Mouse (Mus musculus) gastrocnemius, postnatal 10 days (tissue): ENCODE measurements around the gene Afdn. TPM values are rescaled to one million over a fixed set of nuclear protein-coding genes. Genes with fewer than 3 reads are reported as not detected.
A peak's percentile ranks its signal among the peaks of the same experiment; 100 is the strongest.
"Not testable (repeated sequence)": the region's sequence is repeated elsewhere in the genome, so short reads cannot be mapped to it uniquely, and the experiment has no call there.

Experiments
- DNase-seq: peaks from one replicate; pipeline ENCODE4 v3.0.0; 2021; ENCODE audit warnings: mixed read lengths
- total RNA-seq, 2 experiments: library from RNA; stranded (reverse); gene quantifications; 2 replicates each; pipeline ENCODE4 v1.2.3; 2021

Gene Afdn
- total RNA-seq, 2 experiments from 2014 or later = 79.9 to 99.8 TPM

DNA sequence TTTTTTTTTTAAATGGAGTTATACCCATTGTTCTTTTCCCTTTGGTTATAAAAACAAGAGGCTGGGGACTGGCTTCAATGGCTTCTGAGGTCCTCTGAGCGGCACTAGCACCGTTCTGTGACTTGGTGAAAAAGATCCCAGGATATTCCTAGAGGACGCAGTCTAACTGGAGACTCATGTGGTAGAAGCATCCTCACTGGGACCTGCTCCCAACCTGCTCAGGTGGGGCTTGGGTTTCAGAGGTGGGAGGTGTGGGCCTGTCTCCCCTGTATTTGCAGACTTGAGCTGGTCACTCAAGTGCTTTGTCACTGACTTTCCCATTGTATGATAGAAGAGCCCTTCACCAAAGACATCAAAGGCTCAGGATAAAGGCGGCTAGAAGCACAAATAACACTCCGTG lies 20.4 kb upstream of the Afdn start:
- no peak for DNase-seq

DNA sequence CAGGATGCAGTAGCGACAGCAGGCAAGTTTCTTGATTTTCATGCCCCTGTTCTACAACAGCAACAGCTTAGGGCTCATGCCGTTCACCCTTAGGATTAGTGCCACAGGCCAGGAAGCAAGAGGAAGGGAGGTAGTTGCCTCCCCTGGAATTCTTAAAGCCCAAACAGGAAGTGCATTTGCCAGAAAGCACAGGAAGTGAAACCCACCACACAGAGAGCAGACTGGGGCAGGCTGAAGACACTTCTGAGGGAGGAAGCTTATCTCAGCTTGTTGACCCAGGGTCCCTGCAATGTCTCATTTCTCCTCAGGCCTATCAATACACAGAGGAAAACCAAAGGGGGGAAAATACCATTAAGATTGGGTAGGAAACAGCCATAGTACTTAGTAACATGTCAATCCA lies 19.5 kb upstream of the Afdn start:
- DNase-seq = no peak

DNA sequence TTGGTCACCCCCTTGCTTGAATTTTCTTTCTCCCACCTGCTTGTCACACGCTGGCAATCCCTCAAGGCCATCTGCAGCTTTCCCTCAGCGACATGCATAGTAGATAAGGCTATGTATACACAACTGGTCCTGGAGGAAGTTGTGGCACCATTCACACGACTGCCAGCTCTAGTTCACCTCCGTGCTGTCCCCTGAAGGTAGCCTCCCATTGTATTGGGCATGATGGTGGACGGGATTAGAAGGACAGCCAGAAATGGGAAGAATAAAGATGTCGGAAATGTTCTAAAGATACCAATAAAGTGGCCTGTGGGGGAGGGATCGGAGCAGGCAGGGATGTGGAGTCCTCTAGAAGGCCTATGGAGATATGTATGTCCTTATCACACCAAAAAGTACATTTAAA lies 18.7 kb upstream of the Afdn start:
- no peak for DNase-seq

GRCm38 (mm10) chr17:13742334-13742733 lies 18.0 kb upstream of the Afdn start:
- no peak for DNase-seq

GRCm38 (mm10) chr17:13742941-13743708 lies 17.2 kb upstream of the Afdn start:
- no peak for DNase-seq

GRCm38 (mm10) chr17:13743709-13744079 lies 16.6 kb upstream of the Afdn start:
- no peak for DNase-seq

DNA sequence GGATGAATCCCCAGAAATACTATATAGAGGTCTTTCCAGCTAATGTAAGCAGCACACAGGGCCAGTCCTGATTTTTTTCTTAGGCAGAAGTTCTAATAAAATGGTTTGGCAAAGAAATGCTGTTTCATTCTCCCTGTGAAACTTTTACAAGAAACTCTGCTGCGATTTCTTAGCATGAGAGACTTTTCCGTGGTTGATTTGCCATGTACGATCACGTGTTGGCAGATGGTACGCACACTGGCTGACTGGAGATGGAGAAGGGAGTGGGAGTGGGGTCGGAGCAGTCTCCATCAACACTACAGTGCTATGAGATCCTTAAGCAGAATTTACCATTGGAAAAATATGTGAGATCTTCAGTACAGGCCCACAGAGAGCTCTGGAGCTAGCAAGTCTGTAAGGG lies 16.1 kb upstream of the Afdn start:
- no peak for DNase-seq

GRCm38 (mm10) chr17:13744824-13745223 lies 15.5 kb upstream of the Afdn start:
- peak; percentile 53 for DNase-seq

DNA sequence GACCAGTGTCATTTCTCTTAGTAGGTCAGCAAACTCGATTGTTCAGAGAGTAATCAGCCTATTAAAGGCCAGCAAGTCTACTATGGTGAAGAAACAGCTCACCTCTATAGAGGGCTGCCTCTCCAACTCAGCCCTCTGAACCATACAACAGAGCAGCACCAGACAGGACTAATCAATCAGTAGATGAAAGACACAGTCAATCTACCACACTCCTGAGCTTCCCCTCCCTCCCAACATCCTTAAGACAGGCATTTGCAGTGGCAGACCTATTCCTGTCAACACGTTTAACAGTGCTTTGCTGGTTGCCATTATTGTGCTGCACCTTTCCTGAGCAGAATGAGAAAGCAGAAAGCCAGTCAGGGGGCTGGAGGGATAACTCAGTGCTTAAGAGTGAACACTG lies 15.0 kb upstream of the Afdn start:
- DNase-seq = no peak

DNA sequence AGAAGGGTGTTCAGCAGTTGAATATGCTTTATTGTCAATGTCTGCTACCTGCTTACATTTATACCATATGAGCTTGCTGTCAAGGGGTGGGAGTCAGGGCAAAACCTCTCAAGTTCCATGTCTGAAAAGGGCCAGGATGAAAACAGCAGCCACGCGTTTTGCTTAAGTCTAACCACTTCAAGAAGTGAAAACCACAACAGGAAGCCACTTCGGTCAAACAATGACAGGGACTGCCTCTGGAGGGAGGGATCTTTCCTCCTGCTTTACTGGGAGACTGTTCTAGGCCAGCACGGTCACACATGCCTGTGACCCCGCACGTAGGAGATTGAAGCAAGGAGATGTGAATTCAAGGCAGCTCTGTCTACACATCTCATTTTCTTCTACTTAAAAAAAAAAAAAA lies 14.0 kb upstream of the Afdn start:
- no peak for DNase-seq

GRCm38 (mm10) chr17:13747681-13748080 lies 12.7 kb upstream of the Afdn start:
- DNase-seq = no peak

- no peak for DNase-seq
Measured at GRCm38 (mm10) chr17:13749027-13749426, 11.3 kb upstream of the Afdn start.

GRCm38 (mm10) chr17:13753918-13754317 lies 6.4 kb upstream of the Afdn start:
- no peak for DNase-seq

GRCm38 (mm10) chr17:13754940-13755339 lies 5.4 kb upstream of the Afdn start:
- no peak for DNase-seq

- no peak for DNase-seq
Measured at GRCm38 (mm10) chr17:13758586-13758985, 1.8 kb upstream of the Afdn start.

DNA sequence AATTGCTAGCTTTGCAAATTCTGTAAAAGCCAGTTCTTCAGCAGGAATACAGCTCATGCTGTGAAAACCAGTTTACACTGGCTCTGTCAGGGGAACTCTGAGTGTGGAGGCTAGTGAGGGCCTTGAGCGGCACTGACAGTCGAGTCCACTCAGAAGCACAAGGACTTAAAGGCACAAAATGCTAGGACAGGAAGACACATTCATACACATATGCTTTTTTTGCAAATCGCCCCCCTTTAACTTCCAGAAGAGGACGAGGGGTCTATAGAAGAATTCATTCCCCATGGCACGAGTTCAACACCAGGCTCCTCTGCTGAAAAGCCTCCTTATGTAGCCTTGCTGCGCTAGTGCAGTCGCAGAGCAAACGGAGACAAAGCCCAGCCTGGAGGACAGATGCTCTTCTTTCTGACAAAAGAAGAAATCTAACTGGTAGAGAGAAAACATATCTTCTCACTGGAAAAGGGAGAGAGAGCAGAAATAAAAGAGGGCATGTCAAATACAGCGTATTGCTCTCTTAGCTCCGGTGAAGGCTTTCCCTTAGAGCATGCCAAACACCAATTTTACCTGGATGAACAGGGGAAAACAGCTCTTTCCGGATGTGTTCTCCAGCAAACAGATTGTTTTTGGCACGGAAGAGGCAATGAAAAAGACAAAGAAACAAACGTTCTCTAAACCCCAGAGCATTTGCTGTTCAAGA lies 1.0 kb upstream of the Afdn start:
- DNase-seq = no peak

GRCm38 (mm10) chr17:13760675-13761178 lies 388 bp downstream of the Afdn start:
- peak; percentile 22 for DNase-seq

GRCm38 (mm10) chr17:13761179-13761913 lies 1.0 kb downstream of the Afdn start, which contains the start of gene Tcte2:
Gene Tcte2 (minus strand): TSS chr17:13761825.
- peak; percentile 41 for DNase-seq

GRCm38 (mm10) chr17:13763819-13764218 lies 3.5 kb downstream of the Afdn start:
- DNase-seq = no peak

DNA sequence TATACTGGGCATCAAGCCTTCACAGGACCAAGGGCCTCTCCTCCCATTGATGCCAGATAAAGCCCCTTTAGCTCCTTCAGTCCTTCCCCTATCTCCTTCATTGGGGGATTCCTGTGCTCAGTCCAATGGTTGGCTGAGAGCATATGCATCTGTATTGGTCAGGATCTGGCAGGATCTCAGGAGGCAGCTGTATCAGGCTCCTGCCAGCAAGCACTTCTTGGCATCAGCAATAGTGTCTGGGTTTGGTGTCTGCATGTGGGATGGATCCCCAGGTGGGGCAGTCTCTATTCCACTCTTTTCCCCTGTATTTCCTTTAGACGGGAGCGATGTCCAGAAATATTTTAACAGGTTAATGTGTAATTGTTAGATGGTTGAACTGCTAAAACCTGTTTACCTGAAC lies 4.6 kb downstream of the Afdn start:
- DNase-seq = not testable (repeated sequence)

DNA sequence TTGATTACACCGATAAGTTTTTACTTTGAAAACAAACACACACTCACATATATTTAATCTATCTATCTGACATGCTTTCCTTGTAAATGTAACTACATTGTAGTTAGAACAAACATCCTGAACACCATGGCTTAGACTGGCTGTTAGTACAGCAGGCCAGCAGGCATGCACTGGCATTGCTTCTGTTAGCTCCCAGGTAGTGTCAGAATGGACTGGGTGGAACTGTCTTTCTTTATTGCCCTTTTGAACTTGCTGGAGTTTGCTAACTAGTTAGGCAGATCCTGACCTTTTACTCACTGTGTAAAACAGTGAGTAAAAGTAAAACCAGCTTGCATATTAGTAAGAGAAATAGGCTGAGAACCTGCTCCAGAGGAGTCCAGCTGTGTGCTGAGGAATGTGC lies 8.2 kb downstream of the Afdn start:
- DNase-seq = no peak

GRCm38 (mm10) chr17:13769256-13769655 lies 8.9 kb downstream of the Afdn start:
- DNase-seq = no peak

DNA sequence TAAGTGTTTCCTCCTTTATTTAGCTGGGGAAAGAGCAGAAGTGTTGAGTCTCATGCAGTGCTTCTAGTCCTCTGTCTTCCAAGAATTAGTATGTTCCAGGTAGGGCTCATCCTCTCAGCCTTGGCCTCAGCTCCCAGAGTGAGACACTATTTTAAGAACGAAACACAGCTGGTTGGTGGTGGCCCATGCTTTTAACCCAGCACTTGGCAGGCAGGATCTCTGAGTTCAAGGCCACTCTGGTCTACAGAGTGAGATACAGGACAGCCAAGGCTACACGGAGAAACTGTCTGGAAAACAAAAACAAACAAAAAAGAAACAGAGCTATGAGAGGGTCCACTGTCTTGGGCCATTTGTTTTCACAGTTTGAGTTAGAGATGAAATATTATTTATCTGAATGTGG lies 17.3 kb downstream of the Afdn start:
- no peak for DNase-seq
